Mouse (Mus musculus) thymus, postnatal 0 days (tissue): Measurements from ENCODE around the gene Ankrd44. TPM values are rescaled to one million over a fixed set of nuclear protein-coding genes. Genes with fewer than 3 reads are reported as not detected.

Experiments
- DNase-seq: peaks from one replicate; pipeline ENCODE4 v3.0.0-alpha.2; 2015; ENCODE audit warnings: low spot score
- polyA plus RNA-seq: library from polyadenylated mRNA; unstranded; fragments of >200 nt; fragmentation: Nextera tagmentation; extraction: Ambion mirVana; gene quantifications from 2 replicates; pipeline ENCODE4 v1.2.1, GENCODE M21; 2015

Gene Ankrd44
- polyA plus RNA-seq, 1 experiment from 2014 or later, result 42.6 TPM

- no peak for DNase-seq
Measured at GRCm38 (mm10) chr1:54713231-54714173, 212.7 kb downstream of the Ankrd44 start.

GRCm38 (mm10) chr1:54711568-54711967 is 214.6 kb downstream of the Ankrd44 start:
- DNase-seq, result no peak

- no peak for DNase-seq
Measured at GRCm38 (mm10) chr1:54710550-54710949, 215.6 kb downstream of the Ankrd44 start.

GRCm38 (mm10) chr1:54707888-54708565 is 218.2 kb downstream of the Ankrd44 start:
- DNase-seq, result no peak

GRCm38 (mm10) chr1:54707036-54707887 is 218.9 kb downstream of the Ankrd44 start:
- DNase-seq, result no peak

- peak; percentile 36 for DNase-seq
Measured at GRCm38 (mm10) chr1:54706621-54707020, 219.6 kb downstream of the Ankrd44 start.

GRCm38 (mm10) chr1:54703466-54703865 is 222.7 kb downstream of the Ankrd44 start:
- DNase-seq, result no peak

- no peak for DNase-seq
Measured at GRCm38 (mm10) chr1:54702918-54703317, 223.3 kb downstream of the Ankrd44 start.

GRCm38 (mm10) chr1:54695396-54695795 is 230.8 kb downstream of the Ankrd44 start:
- no peak for DNase-seq

GRCm38 (mm10) chr1:54691824-54692223 is 234.4 kb downstream of the Ankrd44 start:
- DNase-seq, result no peak

GRCm38 (mm10) chr1:54690291-54690965 is 235.8 kb downstream of the Ankrd44 start:
- no peak for DNase-seq

GRCm38 (mm10) chr1:54688441-54688840 is 237.7 kb downstream of the Ankrd44 start:
- no peak for DNase-seq

GRCm38 (mm10) chr1:54684316-54684715 is 241.9 kb downstream of the Ankrd44 start:
- no peak for DNase-seq

- DNase-seq, result no peak
Measured at GRCm38 (mm10) chr1:54679556-54679955, 246.6 kb downstream of the Ankrd44 start.

- no peak for DNase-seq
Measured at GRCm38 (mm10) chr1:54678037-54678436, 248.2 kb downstream of the Ankrd44 start.

GRCm38 (mm10) chr1:54675478-54675877 is 250.7 kb downstream of the Ankrd44 start:
- no peak for DNase-seq

GRCm38 (mm10) chr1:54667991-54668390 is 258.2 kb downstream of the Ankrd44 start:
- no peak for DNase-seq

- DNase-seq, result peak; percentile 70
Measured at GRCm38 (mm10) chr1:54665582-54666405, 260.4 kb downstream of the Ankrd44 start.

GRCm38 (mm10) chr1:54665095-54665494 is 261.1 kb downstream of the Ankrd44 start:
- DNase-seq, result no peak

GRCm38 (mm10) chr1:54660674-54661073 is 265.5 kb downstream of the Ankrd44 start:
- DNase-seq, result no peak
